Mouse (Mus musculus) liver, postnatal 0 days (tissue): ENCODE measurements around the gene Eva1a. TPM values are rescaled to one million over a fixed set of nuclear protein-coding genes. Genes with fewer than 3 reads are reported as not detected.

Source experiments
- ATAC-seq: fragments of 200-750 bp; cut with Nextera tagmentation; 2 replicates; pipeline ENCODE4 v1.8.0; 2017; ENCODE audit warnings: mild to moderate bottlenecking, moderate library complexity
- DNase-seq: peaks from one replicate; pipeline ENCODE4 v3.0.0-alpha.2; 2016
- H3K27ac ChIP-seq: fragments of 300-500 bp; sonication (generic); 2 replicates; pipeline ENCODE4 v1.5.1; 2014; ENCODE audit warnings: antibody characterized with exemption, moderate library complexity, mild to moderate bottlenecking, low read depth
- H3K27me3 ChIP-seq: fragments of 300-500 bp; sonication (generic); 2 replicates; pipeline ENCODE4 v1.6.1; 2014; ENCODE audit warnings: low read length, control low read depth, mixed read lengths; ENCODE audit not compliant: insufficient read depth
- H3K36me3 ChIP-seq: fragments of 300-500 bp; sonication (generic); replicated peaks from 2 replicates; pipeline ENCODE4 v1.6.1; 2014; ENCODE audit warnings: mild to moderate bottlenecking, control low read depth, low read length, moderate library complexity, mixed read lengths; ENCODE audit not compliant: insufficient read depth
- H3K4me1 ChIP-seq: fragments of 300-500 bp; sonication (generic); 2 replicates; pipeline ENCODE4 v1.6.1; 2014; ENCODE audit warnings: antibody characterized with exemption, mild to moderate bottlenecking, control low read depth; ENCODE audit not compliant: insufficient read depth
- H3K4me2 ChIP-seq: fragments of 300-500 bp; sonication (generic); 2 replicates; pipeline ENCODE4 v1.6.1; 2014; ENCODE audit warnings: low read depth, mild to moderate bottlenecking, low read length, moderate library complexity, mixed read lengths
- H3K4me3 ChIP-seq: fragments of 300-500 bp; sonication (generic); 2 replicates; pipeline ENCODE4 v1.5.1; 2014; ENCODE audit warnings: low read depth, low read length
- H3K9ac ChIP-seq: fragments of 300-500 bp; sonication (generic); replicated peaks from 2 replicates; pipeline ENCODE4 v1.6.1; 2014; ENCODE audit warnings: mild to moderate bottlenecking, moderate library complexity
- H3K9me3 ChIP-seq: fragments of 300-500 bp; sonication (generic); 2 replicates; pipeline ENCODE4 v1.6.1; 2016; ENCODE audit warnings: mild to moderate bottlenecking, control low read depth, low read length, mixed read lengths
- CTCF ChIP-seq: sonication (generic); IDR thresholded peaks from 2 replicates; pipeline ENCODE4 v1.5.1; 2016; ENCODE audit warnings: antibody characterized with exemption, low read depth
- EP300 ChIP-seq: IDR thresholded peaks from 2 replicates; pipeline ENCODE4 v1.6.1; 2016; ENCODE audit warnings: antibody characterized with exemption, low read depth, mild to moderate bottlenecking
- WGBS: fragments of 180-500 bp; shearing (Covaris S2); extraction: QIAGEN DNeasy Blood & Tissue Kit; methylation state at CpG from one replicate; pipeline ENCODE4 v1.1.7; 2014; ENCODE audit not compliant: insufficient replicate concordance; 5-methylcytosine and 5-hydroxymethylcytosine counted together
- polyA plus RNA-seq: library from polyadenylated mRNA; unstranded; fragments of >200 nt; fragmentation: Nextera tagmentation; extraction: Ambion mirVana; gene quantifications from 2 replicates; pipeline ENCODE4 v1.2.1, GENCODE M21; 2015

The Eva1a gene
- polyA plus RNA-seq, 1 experiment from 2014 or later = 40.0 TPM

DNA sequence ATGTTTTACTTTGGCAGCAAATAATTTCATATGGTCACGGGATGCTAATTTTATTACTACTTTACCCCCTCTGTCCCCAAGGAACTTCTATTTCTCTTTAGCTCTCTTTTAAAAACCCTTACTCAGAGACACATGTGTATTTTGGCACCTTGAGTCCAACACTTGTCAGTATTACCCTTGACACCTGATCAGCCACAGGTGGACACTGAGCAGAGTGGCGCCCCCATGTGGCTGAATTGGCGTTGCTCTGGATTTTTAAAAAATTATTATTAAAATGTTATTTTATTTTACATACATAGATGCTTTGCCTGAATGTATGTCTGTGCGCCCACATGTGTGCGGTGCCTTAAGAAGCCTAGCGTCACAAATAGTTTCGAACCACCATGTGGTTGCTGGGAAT is 14.0 kb downstream of the Eva1a start:
- TF ChIP-seq EP300 (no peak), CTCF (peak; percentile 42; the same call in 1 of the 2 replicates)
- no peak overlapping the region for H3K9ac ChIP-seq
- H3K27ac ChIP-seq = 0 out of 2 replicates have a peak overlapping the region, but pooled peaks have one; percentile 44
- DNase-seq (no peak), ATAC-seq (no peak)
- 66% methylated on average over 7 of the region's 7 CpGs for WGBS
- H3K4me2 ChIP-seq = no peak overlapping the region
- no peak overlapping the region for H3K4me3 ChIP-seq
- no peaks in the 10 kb centered on the region for H3K27me3 ChIP-seq
- H3K9me3 ChIP-seq = no peaks in the 10 kb centered on the region
- H3K36me3 ChIP-seq = no peaks in the 10 kb centered on the region
- H3K4me1 ChIP-seq = peaks cover 8% of the 10 kb centered on the region

DNA sequence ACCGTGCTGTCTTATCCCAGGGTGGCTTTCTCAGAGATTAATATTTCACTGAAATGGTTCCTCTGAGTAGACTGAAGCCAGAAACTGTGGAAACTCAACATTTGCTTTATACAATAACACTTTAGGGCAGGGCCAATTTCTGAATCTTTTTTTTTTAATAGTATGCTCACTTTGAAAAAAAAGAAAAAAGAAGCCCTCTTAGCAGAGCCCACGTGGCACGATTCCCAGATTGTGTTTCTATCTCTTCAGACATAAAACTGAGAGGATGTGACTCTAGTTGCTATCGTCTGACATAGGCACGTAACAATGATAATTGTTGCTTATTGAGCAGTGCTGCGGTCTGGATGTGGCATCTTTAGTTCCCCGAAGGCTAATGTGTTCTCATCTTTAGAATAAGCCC is 19.1 kb downstream of the Eva1a start:
- DNase-seq (no peak), ATAC-seq (no peak)
- Histone ChIP-seq H3K27me3 (no peaks in the 10 kb centered on the region), H3K4me1 (peaks cover 2% of the 10 kb centered on the region; the same call in 1 of the 2 replicates), H3K36me3 (no peaks in the 10 kb centered on the region), H3K4me3 (no peak overlapping the region), H3K9ac (no peak overlapping the region), H3K9me3 (no peaks in the 10 kb centered on the region), H3K4me2 (no peak overlapping the region), H3K27ac (no peak overlapping the region)
- TF ChIP-seq EP300 = no peak
- no peak for TF ChIP-seq CTCF
- WGBS = 65% methylated on average over 7 of the region's 7 CpGs

DNA sequence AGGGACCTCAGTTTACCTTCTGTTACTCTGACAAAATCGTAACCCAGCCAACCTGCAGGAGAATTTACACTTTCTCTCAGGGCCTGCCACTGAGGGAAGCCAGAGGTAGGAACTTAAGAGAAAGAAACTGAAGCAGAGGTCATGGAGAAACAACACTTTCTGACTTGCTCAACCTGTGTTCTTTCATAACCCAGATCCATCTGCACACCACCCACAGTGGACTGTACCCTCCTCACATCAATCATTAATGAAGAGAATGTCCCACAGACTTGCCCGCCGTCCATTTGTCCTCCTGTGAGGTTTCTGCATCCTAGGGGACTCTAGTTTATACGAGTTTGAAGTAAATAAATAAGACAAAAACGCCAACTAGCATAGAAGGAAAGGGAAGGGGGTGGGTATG is 24.4 kb downstream of the Eva1a start:
- WGBS = 47% methylated on average over 5 of the region's 5 CpGs

DNA sequence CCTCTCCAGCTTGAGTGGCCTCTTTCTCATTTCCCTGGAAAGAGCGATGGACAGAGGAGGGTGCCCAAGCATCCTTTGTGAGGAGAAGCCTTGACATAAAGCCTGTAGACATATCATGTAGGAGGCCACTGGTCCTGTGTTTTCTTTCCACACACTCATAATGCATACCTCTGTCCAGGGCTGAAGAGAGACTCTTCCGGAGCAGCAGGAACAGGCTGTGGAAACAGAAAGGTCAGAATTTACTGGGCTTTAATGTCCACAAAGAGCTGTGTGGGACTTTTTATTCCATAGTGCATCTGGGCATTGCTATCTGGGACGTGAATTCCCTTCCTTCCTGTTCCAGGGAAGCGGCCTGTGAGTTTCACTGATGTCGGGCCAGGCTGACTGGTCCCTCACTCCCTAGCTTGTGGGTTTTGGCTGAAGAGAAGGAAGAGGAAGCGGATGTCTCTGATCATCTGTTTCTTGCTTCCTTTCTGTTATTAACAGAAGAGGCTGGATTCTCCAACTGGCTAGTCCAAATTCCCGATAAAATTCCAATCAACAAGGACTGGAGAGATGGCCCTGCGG is 25.8 kb downstream of the Eva1a start:
- no peak for TF ChIP-seq EP300
- no peak for TF ChIP-seq CTCF
- Histone ChIP-seq H3K4me2 (no peak overlapping the region), H3K4me1 (peaks cover 11% of the 10 kb centered on the region; the same call in 1 of the 2 replicates), H3K36me3 (no peaks in the 10 kb centered on the region), H3K9ac (no peak overlapping the region), H3K9me3 (no peaks in the 10 kb centered on the region), H3K27ac (peak overlapping the region; percentile 90; the same call in 1 of the 2 replicates), H3K4me3 (no peak overlapping the region), H3K27me3 (no peaks in the 10 kb centered on the region)
- ATAC-seq = no peak
- DNase-seq = no peak
- 68% methylated on average over 8 of the region's 8 CpGs for WGBS

More for the DNA sequence above, 24.4 kb downstream of the Eva1a start:
- ATAC-seq (peak; percentile 95), DNase-seq (peak; percentile 34)
- TF ChIP-seq EP300 (peak; percentile 43; the same call in 1 of the 2 replicates), CTCF (no peak)
- H3K36me3 ChIP-seq = no peaks in the 10 kb centered on the region
- no peak overlapping the region for H3K4me3 ChIP-seq
- H3K4me1 ChIP-seq = peaks cover 6% of the 10 kb centered on the region; the same call in 1 of the 2 replicates
- no peak overlapping the region for H3K4me2 ChIP-seq
- no peaks in the 10 kb centered on the region for H3K9me3 ChIP-seq
- peak overlapping the region; percentile 90 for H3K27ac ChIP-seq
- no peak overlapping the region for H3K9ac ChIP-seq
- no peaks in the 10 kb centered on the region for H3K27me3 ChIP-seq

DNA sequence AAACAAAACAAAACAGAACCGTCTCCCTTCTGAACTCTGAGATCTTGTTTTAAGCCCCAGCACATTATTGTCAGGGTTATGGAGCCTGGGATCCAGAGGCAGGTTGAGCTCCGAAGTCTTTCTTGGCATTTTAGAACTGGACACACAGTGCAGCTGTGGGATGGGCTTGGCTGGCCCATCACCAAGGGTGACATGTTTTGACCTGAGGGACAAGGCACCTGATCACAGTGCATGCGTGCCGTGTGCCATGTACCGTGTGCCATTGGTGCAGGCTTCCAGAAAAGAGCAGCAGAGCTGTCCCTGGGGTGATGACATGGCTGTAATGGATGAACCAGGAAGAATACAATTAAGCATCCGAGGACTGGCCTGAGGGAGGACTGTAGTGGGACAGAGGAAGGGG is 29.6 kb downstream of the Eva1a start:
- Histone ChIP-seq H3K9ac (no peak overlapping the region), H3K27ac (peak overlapping the region; percentile 59), H3K4me1 (peaks cover 11% of the 10 kb centered on the region; the same call in 1 of the 2 replicates), H3K27me3 (no peaks in the 10 kb centered on the region), H3K9me3 (no peaks in the 10 kb centered on the region), H3K4me3 (no peak overlapping the region), H3K4me2 (no peak overlapping the region), H3K36me3 (0 out of 2 replicates have a peak, but pooled peaks cover 4% of the 10 kb centered on the region)
- peak; percentile 60 for ATAC-seq
- 66% methylated on average over 6 of the region's 6 CpGs for WGBS
- TF ChIP-seq CTCF = no peak
- TF ChIP-seq EP300 = no peak
- peak; percentile 43 for DNase-seq

DNA sequence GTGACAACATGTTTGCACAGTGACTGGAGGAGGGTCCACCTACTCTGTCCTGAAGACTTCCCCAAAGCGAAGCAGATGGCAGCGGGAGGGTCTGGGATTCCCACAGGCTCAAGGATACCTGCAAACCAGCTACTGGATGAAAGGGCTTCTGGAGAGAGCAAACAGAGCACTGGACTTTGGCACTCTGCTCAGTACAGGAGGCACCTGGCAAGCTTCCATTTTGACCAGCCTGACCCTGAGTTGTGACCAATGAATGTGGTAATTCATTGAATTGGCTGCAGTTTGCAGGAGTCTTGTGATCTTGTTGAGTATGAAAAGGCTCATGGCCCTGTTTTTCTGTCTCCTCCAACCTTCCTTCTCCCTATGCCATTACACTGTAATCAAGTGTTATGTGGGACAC is 32.2 kb downstream of the Eva1a start:
- no peaks in the 10 kb centered on the region for H3K9me3 ChIP-seq
- peak overlapping the region; percentile 84 for H3K27ac ChIP-seq
- H3K27me3 ChIP-seq = no peaks in the 10 kb centered on the region
- ATAC-seq = peak; percentile 96
- TF ChIP-seq CTCF (no peak), EP300 (peak; percentile 83)
- no peak overlapping the region for H3K9ac ChIP-seq
- peaks cover 11% of the 10 kb centered on the region; the same call in 1 of the 2 replicates for H3K4me1 ChIP-seq
- DNase-seq = peak; percentile 77
- H3K4me2 ChIP-seq = no peak overlapping the region
- H3K36me3 ChIP-seq = peaks cover 4% of the 10 kb centered on the region; the same call in 1 of the 2 replicates
- 59% methylated on average over 2 of the region's 2 CpGs for WGBS
- no peak overlapping the region for H3K4me3 ChIP-seq
